Mouse (Mus musculus) midbrain, embryonic 13.5 days (tissue): ENCODE results near the gene Kcnk4. TPM values are rescaled to one million over a fixed set of nuclear protein-coding genes. Genes with fewer than 3 reads are reported as not detected.

Source experiments
- ATAC-seq: fragments of 200-750 bp; cut with Nextera tagmentation; 2 replicates; pipeline ENCODE4 v1.8.0; 2017; ENCODE audit warnings: mild to moderate bottlenecking, moderate TSS enrichment, moderate library complexity
- H3K27ac ChIP-seq: fragments of 300-500 bp; sonication (generic); 2 replicates; pipeline ENCODE4 v1.5.1; 2015; ENCODE audit warnings: inconsistent platforms, mild to moderate bottlenecking, moderate library complexity
- H3K27me3 ChIP-seq: fragments of 300-500 bp; sonication (generic); 2 replicates; pipeline ENCODE4 v1.6.1; 2015; ENCODE audit warnings: mild to moderate bottlenecking, inconsistent platforms
- H3K36me3 ChIP-seq: fragments of 300-500 bp; sonication (generic); 2 replicates; pipeline ENCODE4 v1.6.1; 2015; ENCODE audit warnings: mild to moderate bottlenecking, inconsistent platforms
- H3K4me1 ChIP-seq: fragments of 300-500 bp; sonication (generic); replicated peaks from 2 replicates; pipeline ENCODE4 v1.6.1; 2015; ENCODE audit warnings: inconsistent platforms
- H3K4me2 ChIP-seq: fragments of 300-500 bp; sonication (generic); replicated peaks from 2 replicates; pipeline ENCODE4 v1.6.1; 2015; ENCODE audit warnings: moderate library complexity, mild to moderate bottlenecking, inconsistent platforms
- H3K4me3 ChIP-seq: fragments of 300-500 bp; sonication (generic); replicated peaks from 2 replicates; pipeline ENCODE4 v1.5.1; 2015; ENCODE audit warnings: mild to moderate bottlenecking, inconsistent platforms
- H3K9ac ChIP-seq: fragments of 300-500 bp; sonication (generic); replicated peaks from 2 replicates; pipeline ENCODE4 v1.6.1; 2015; ENCODE audit warnings: mild to moderate bottlenecking, inconsistent platforms
- H3K9me3 ChIP-seq: fragments of 300-500 bp; sonication (generic); 2 replicates; pipeline ENCODE4 v1.6.1; 2016; ENCODE audit warnings: mild to moderate bottlenecking, inconsistent platforms
- WGBS: fragments of 180-500 bp; shearing (Covaris S2); methylation state at CpG from one replicate; pipeline ENCODE4 v1.1.7; 2015; 5-methylcytosine and 5-hydroxymethylcytosine counted together
- polyA plus RNA-seq: library from polyadenylated mRNA; unstranded; fragments of >200 nt; fragmentation: Nextera tagmentation; extraction: Ambion mirVana; gene quantifications from 2 replicates; pipeline ENCODE4 v1.2.1, GENCODE M21; 2015

The Kcnk4 gene
- polyA plus RNA-seq, 1 experiment from 2014 or later: 0.79 TPM

DNA sequence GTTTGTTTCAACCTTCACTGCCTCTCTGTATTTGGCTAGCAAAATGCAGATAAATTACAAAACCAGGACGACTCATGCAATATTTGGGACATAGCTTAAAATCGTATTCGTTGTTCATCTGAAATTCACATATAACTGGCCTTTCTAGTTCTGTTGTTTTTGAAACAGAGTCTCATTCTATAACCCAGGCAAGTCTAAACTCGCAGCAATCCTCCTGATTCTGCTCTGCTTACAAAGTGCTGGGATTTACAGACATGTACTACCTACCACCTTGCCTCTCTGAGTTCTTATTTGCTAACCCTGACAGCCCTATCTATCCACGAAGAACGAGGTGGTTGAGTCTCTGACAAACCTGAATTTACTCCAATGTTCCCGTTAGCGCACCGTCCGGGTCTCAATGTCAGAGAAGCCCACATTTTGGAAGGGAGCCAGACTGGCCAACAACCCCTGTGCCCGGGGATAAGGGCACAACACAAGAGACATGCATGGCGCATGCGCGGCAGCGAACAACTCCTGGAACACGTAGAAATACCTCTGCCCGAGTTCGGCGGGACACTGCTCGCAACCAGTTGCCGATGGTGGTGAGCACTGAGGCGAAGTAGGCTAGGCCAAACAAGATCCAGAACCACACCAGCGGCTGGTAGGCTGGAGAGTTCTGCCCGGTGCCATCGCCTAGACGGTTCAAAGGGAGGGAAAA lies 7.6 kb downstream of the Kcnk4 start:
- no peak for ATAC-seq

GRCm38 (mm10) chr19:6925611-6926329 lies 8.5 kb downstream of the Kcnk4 start:
- no peak overlapping the region for H3K27ac ChIP-seq
- peak overlapping the region; percentile 8; the same call in 1 of the 2 replicates for H3K4me3 ChIP-seq
- H3K36me3 ChIP-seq: no peaks in the 10 kb centered on the region
- H3K27me3 ChIP-seq: peaks cover 80% of the 10 kb centered on the region
- peaks cover 32% of the 10 kb centered on the region for H3K4me1 ChIP-seq
- 5% methylated on average over 39 of the region's 40 CpGs for WGBS
- no peak overlapping the region for H3K4me2 ChIP-seq
- no peaks in the 10 kb centered on the region for H3K9me3 ChIP-seq
- ATAC-seq: no peak
- H3K9ac ChIP-seq: no peak overlapping the region

More for the DNA sequence above, 7.6 kb downstream of the Kcnk4 start:
- Histone ChIP-seq H3K4me1 (peaks cover 28% of the 10 kb centered on the region), H3K27me3 (peaks cover 90% of the 10 kb centered on the region), H3K9me3 (no peaks in the 10 kb centered on the region), H3K27ac (no peak overlapping the region), H3K4me3 (peak overlapping the region; percentile 22), H3K4me2 (peak overlapping the region; percentile 35), H3K36me3 (no peaks in the 10 kb centered on the region), H3K9ac (peak overlapping the region; percentile 25; the same call in 1 of the 2 replicates)
- WGBS: 11% methylated on average over 26 of the region's 26 CpGs

- H3K4me2 ChIP-seq: peak within 1 kb of the TSS; percentile 9; the same call in 1 of the 2 replicates
- peaks cover 37% of the 10 kb centered on the region for H3K4me1 ChIP-seq
- WGBS: 2% methylated on average over 9 of the region's 9 CpGs
- no peaks in the 10 kb centered on the region for H3K36me3 ChIP-seq
- no peak within 1 kb of the TSS for H3K9ac ChIP-seq
- no peak for ATAC-seq
- H3K4me3 ChIP-seq: peak within 1 kb of the TSS; percentile 8; the same call in 1 of the 2 replicates
- no peaks in the 10 kb centered on the region for H3K9me3 ChIP-seq
- H3K27ac ChIP-seq: no peak within 1 kb of the TSS
- H3K27me3 ChIP-seq: peaks cover 75% of the 10 kb centered on the region
These were observed 9.1 kb downstream of the Kcnk4 start, which contains the start of gene Catsperz for GRCm38 (mm10) chr19:6925307-6925573. Catsperz (minus strand) TSS chr19:6925380.

- no peak for ATAC-seq
- Histone ChIP-seq H3K9me3 (no peaks in the 10 kb centered on the region), H3K36me3 (no peaks in the 10 kb centered on the region), H3K4me3 (no peak overlapping the region), H3K4me2 (peak overlapping the region; percentile 9; the same call in 1 of the 2 replicates), H3K27me3 (peaks cover 71% of the 10 kb centered on the region), H3K27ac (no peak overlapping the region), H3K9ac (no peak overlapping the region), H3K4me1 (peaks cover 43% of the 10 kb centered on the region)
- 4% methylated on average over 39 of the region's 39 CpGs for WGBS
These were observed 9.6 kb downstream of the Kcnk4 start for GRCm38 (mm10) chr19:6924461-6925306.

GRCm38 (mm10) chr19:6922901-6923735 lies 11.2 kb downstream of the Kcnk4 start:
- no peak overlapping the region for H3K27ac ChIP-seq
- no peaks in the 10 kb centered on the region for H3K9me3 ChIP-seq
- WGBS: 62% methylated on average over 6 of the region's 6 CpGs
- peaks cover 57% of the 10 kb centered on the region for H3K27me3 ChIP-seq
- H3K4me1 ChIP-seq: peaks cover 50% of the 10 kb centered on the region
- H3K36me3 ChIP-seq: no peaks in the 10 kb centered on the region; the same call in 1 of the 2 replicates
- H3K4me3 ChIP-seq: peak overlapping the region; percentile 77; the same call in 1 of the 2 replicates
- H3K4me2 ChIP-seq: no peak overlapping the region
- ATAC-seq: no peak
- no peak overlapping the region for H3K9ac ChIP-seq

GRCm38 (mm10) chr19:6921647-6922567 lies 12.4 kb downstream of the Kcnk4 start, which contains the start of gene Esrra:
Esrra (minus strand) TSS chr19:6921813.
- H3K4me3 ChIP-seq: peak within 1 kb of the TSS; percentile 77
- H3K9me3 ChIP-seq: no peaks in the 10 kb centered on the region
- H3K27ac ChIP-seq: peak within 1 kb of the TSS; percentile 91
- no peaks in the 10 kb centered on the region; the same call in 1 of the 2 replicates for H3K36me3 ChIP-seq
- peak; percentile 94 for ATAC-seq
- peak within 1 kb of the TSS; percentile 79 for H3K4me2 ChIP-seq
- peak within 1 kb of the TSS; percentile 86 for H3K9ac ChIP-seq
- WGBS: under 1% methylated on average over 57 of the region's 66 CpGs
- peaks cover 47% of the 10 kb centered on the region for H3K4me1 ChIP-seq
- H3K27me3 ChIP-seq: peaks cover 45% of the 10 kb centered on the region

- WGBS: under 1% methylated on average over 39 of the region's 48 CpGs
- no peaks in the 10 kb centered on the region for H3K9me3 ChIP-seq
These were observed 13.3 kb downstream of the Kcnk4 start for GRCm38 (mm10) chr19:6920741-6921636.

GRCm38 (mm10) chr19:6919876-6920740 lies 14.2 kb downstream of the Kcnk4 start:
- ATAC-seq: 0 out of 2 replicates have a peak, but pooled peaks have one; percentile 3
- H3K4me3 ChIP-seq: peak overlapping the region; percentile 77
- no peaks in the 10 kb centered on the region for H3K9me3 ChIP-seq
- 42% methylated on average over 8 of the region's 8 CpGs for WGBS
- peaks cover 27% of the 10 kb centered on the region for H3K27me3 ChIP-seq
- 0 out of 2 replicates have a peak overlapping the region, but pooled peaks have one; percentile 9 for H3K27ac ChIP-seq
- peak overlapping the region; percentile 86 for H3K9ac ChIP-seq
- peaks cover 4% of the 10 kb centered on the region for H3K36me3 ChIP-seq
- peaks cover 34% of the 10 kb centered on the region for H3K4me1 ChIP-seq
- peak overlapping the region; percentile 79 for H3K4me2 ChIP-seq

More at GRCm38 (mm10) chr19:6920741-6921636, 13.3 kb downstream of the Kcnk4 start:
- H3K4me1 ChIP-seq: peaks cover 42% of the 10 kb centered on the region
- peaks cover 36% of the 10 kb centered on the region for H3K27me3 ChIP-seq
- H3K27ac ChIP-seq: peak overlapping the region; percentile 91
- peak overlapping the region; percentile 77 for H3K4me3 ChIP-seq
- peak overlapping the region; percentile 86 for H3K9ac ChIP-seq
- peak; percentile 31 for ATAC-seq
- peak overlapping the region; percentile 79 for H3K4me2 ChIP-seq
- peaks cover 4% of the 10 kb centered on the region for H3K36me3 ChIP-seq

DNA sequence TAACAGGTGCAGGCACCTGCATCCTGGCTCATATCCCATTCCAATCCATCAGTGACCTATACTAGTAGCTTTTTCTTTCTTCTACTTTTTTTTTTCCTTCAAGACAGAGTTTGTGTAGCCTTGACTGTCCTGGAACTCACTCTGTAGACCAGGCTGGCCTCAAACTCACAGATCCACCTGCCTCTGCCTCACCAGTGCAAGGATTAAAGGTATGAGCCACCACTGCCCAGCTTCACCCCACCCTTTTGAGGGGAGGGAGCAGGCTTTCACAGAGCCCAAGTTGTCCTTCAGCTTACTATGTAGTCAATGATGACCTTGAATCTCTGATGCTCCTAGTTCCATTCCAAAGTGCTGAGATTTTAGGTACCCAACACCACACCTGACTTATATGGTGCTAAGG lies 14.9 kb downstream of the Kcnk4 start:
- Histone ChIP-seq H3K36me3 (peaks cover 6% of the 10 kb centered on the region), H3K9me3 (no peaks in the 10 kb centered on the region), H3K4me1 (peaks cover 28% of the 10 kb centered on the region), H3K4me2 (peak overlapping the region; percentile 79), H3K9ac (peak overlapping the region; percentile 86), H3K27me3 (peaks cover 20% of the 10 kb centered on the region), H3K27ac (no peak overlapping the region), H3K4me3 (no peak overlapping the region)
- no peak for ATAC-seq
